In the genomic region with DNA sequence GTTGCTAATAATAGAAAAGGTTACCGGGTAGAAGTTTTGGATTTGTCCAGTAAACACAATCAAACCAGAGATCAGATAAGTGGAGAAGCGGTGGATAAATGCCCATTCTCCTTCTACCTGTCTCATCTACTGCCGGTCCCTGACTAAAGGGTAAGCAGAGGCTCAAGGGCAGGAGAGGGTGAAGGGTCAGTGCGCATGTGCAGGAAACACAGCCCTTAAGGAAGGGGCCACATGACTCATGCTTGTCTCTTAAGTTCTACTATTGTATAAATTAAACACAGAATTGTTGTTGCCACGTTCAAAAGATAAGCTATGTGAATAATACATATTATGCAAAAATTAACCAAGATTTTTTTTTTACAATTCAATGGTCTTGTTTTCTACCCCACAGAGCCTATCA, we compare ENCODE assay signal across 15 mouse cellular contexts.
"Had no signal": no experiment of that assay in that cellular context is flagged by ENCODE, and none has a peak within 500 bp of the region (broad histone marks: within the 10 kb centered on the region; RNA-seq: fewer than 3 reads in every experiment).

No protein-coding gene starts in this region.

- H3K27me3 ChIP-seq: midbrain, embryonic 12.5 days; neural tube, embryonic 12.5 days; stomach, embryonic 15.5 days had no signal

- H3K4me2 ChIP-seq: lung, embryonic 14.5 days; midbrain, embryonic 12.5 days; neural tube, embryonic 12.5 days; stomach, embryonic 15.5 days had no signal

- H3K27ac ChIP-seq: midbrain, embryonic 10.5 days; midbrain, embryonic 12.5 days; neural tube, embryonic 12.5 days; stomach, embryonic 15.5 days; stomach, postnatal 0 days had no signal

- H3K4me3 ChIP-seq: midbrain, embryonic 10.5 days; midbrain, embryonic 12.5 days; neural tube, embryonic 12.5 days; stomach, embryonic 15.5 days had no signal

- H3K36me3 ChIP-seq: midbrain, embryonic 10.5 days; midbrain, embryonic 12.5 days; neural tube, embryonic 12.5 days; stomach, embryonic 15.5 days had no signal

- DNase-seq: lung, adult 18-20 months; lung, embryonic 14.5 days; lung, postnatal 10 days; lung, postnatal 4 days; midbrain, embryonic 14.5 days; right cerebral cortex, postnatal 14 days; thymus, adult 2 months; thymus, postnatal 25 days; thymus, postnatal 4 days had no signal

- H3K9me3 ChIP-seq: midbrain, embryonic 10.5 days; midbrain, embryonic 12.5 days; neural tube, embryonic 12.5 days; stomach, embryonic 15.5 days had no signal

- H3K4me1 ChIP-seq: midbrain, embryonic 10.5 days; midbrain, embryonic 12.5 days; neural tube, embryonic 12.5 days; stomach, embryonic 15.5 days had no signal

- ATAC-seq: midbrain, embryonic 16.5 days had no signal

- H3K9ac ChIP-seq: lung, embryonic 14.5 days; midbrain, embryonic 12.5 days; neural tube, embryonic 12.5 days; stomach, embryonic 15.5 days had no signal
